Mouse (Mus musculus): ENCODE results near the gene Gm4881. TPM values are rescaled to one million over a fixed set of nuclear protein-coding genes. Genes with fewer than 3 reads are reported as not detected.
A peak's percentile ranks its signal among the peaks of the same experiment; 100 is the strongest.
"Not testable (repeated sequence)": the region's sequence is repeated elsewhere in the genome, so short reads cannot be mapped to it uniquely, and the experiment has no call there.

Gm4881 gene
- total RNA-seq, 2 experiments from 2014 or later = not detected

DNA sequence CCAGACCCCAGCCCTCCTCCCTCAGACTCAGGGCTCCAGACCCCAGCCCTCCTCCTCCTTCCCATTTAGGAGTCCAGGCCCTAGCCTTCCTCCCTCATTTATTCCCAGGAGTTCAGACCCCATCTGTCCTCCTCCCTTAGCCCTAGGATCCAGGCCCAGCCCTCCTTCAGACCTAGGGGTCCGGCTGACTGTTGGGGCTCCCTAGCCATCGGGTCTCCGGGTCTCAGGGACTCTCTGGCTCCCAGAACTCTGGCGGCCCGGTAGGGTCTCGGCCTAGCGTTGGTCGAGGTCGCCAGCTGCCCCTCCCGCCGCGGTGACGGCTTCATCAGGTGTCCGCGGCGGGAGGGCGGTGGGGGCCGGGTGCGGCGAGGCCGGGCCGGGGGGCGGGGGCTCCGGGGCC is 9.7 kb upstream of the Gm4881 start:
- DNase-seq = no peak

- DNase-seq = peak; percentile 86
Observed at GRCm38 (mm10) chr7:24949958-24950623, 5.8 kb upstream of the Gm4881 start.

DNA sequence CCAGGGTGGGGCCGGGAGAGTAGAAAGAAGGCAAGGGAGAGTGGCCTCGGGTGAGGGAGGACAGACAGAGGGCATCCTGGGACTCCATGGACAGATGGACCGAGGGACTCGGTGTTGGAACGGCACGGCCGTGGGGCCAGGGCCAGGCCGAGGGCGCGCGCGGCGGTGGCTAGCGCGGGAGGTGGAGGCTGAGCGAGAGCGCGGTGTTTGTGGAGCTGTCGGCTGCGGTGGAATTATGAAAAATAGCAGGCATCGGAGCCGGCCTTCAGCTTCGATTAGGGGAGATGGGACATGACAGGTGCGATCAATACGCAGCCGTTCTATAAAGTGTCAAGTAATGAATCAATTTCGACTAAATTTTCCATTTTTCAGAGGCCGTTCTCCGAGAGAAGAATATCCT is 4.5 kb upstream of the Gm4881 start:
- no peak for DNase-seq

- DNase-seq = no peak
Observed at GRCm38 (mm10) chr7:24947316-24948048, 3.2 kb upstream of the Gm4881 start.

DNA sequence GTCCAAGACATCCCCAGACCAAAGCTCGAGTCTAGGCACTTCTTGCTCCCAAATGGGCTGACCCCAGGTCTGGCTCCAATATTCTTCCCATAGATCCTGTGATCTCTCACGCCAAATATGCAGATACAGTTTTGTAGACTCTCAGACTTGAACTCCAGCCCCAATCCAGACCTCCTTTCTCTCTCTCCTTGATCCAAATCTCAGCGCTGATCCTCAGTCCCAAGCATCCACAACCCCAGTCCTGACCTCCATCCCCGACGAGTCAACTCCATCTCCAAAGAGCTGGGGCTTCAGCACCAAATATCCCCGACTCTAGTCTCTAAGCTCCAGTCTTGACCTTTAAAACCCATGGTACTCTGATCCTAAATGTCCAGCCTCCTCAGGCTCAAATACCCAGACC is 653 bp downstream of the Gm4881 start:
- DNase-seq = no peak

- no peak for DNase-seq
Observed at GRCm38 (mm10) chr7:24931651-24932050, 12.6 kb downstream of the Gm4881 start.

DNA sequence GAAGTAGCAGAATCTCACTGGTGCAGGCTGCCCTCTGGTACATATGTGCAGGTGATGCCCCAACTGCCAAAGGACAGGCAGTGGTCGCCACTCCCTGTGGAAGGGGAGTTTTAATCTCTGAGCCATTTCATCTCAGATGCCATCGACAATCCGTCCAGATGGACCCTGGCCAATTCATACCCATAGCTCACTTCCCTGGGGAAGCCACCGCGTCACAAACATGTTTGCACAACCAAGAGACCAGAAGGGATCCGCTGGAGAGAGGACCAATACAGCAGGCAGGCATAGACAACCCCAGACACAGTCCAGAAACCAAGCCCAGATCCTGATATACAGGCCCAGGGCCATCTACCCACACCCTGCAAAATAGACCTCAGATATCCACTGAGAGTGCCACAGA is 13.8 kb downstream of the Gm4881 start:
- DNase-seq = no peak

DNA sequence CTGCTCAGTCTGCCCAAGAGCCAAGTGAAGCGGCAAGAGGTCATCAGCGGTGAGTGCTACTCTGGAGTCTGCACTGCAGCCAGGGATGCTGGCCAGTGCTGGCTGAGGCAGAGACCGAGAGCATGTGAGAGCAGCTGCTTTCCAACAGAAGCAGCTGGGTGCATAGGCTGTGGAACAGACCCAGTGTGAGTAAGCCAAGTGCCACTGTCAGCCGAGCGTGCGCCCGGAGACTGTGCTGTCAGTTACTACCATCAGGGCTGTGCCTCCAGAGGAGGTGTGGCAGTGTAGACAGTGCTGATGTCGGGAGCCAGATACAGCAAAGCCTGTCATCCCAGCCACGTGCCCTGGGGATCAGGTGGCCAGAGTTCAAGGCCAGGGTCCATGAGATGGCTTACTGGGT is 24.6 kb downstream of the Gm4881 start:
- DNase-seq = no peak

GRCm38 (mm10) chr7:24918763-24919323 is 25.5 kb downstream of the Gm4881 start:
- no peak for DNase-seq

DNA sequence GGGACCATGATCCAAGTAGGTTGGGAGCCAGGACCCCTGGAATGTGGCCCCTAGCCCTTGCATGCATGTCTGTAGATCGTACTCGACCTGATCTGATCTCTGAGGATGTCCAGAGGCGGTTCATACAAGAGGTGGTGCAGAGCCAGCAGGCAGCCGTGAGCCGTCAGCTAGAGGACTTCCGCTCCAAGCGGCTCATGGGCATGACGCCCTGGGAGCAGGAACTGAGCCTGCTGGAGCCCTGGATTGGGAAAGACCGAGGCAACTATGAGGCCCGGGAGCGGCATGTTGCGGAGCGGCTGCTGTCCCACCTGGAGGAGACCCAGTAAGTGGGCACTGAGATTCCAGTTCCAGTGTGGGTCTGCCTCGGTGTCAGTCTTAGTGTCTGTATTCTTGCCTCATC is 31.8 kb downstream of the Gm4881 start:
- no peak for DNase-seq

- DNase-seq = no peak
Observed at GRCm38 (mm10) chr7:24907211-24907748, 37.0 kb downstream of the Gm4881 start.

DNA sequence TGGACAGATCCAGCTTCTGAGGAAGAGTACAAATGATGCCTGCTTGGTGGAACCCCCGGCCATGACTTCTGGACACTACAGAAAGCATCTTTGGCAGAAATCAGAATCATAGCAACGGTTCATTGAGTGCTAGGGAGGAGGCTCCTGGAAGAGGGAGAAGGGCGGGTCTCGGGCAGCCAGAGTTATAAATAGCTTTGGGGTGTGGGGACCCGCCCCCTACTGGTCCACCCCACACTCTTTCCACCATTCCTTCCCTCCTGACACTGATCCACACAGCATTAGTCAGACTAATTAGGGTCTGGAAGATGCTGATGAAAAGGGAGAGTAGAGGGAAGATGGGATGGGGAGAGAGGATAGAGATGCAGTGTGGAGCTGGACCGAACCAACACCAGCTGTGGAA is 37.7 kb downstream of the Gm4881 start:
- no peak for DNase-seq

DNA sequence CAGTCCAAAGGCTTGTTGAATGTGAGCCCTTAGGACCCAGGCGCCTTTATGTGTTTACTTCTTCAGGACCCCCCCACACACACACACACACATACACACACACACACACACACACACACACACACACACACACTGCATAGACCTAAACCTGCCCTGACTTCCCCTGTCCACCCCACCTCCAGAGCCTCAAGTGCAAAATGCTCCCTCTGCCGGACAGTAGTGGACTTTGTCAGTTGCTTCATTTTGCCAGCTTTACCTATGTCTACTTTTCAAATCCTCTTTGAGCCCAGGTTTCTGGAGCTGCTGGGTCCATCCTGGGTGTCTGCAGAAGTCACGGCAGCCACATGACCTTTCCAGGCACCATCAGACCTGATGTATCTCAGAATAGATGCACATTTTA is 39.4 kb downstream of the Gm4881 start:
- peak; percentile 74 for DNase-seq

DNA sequence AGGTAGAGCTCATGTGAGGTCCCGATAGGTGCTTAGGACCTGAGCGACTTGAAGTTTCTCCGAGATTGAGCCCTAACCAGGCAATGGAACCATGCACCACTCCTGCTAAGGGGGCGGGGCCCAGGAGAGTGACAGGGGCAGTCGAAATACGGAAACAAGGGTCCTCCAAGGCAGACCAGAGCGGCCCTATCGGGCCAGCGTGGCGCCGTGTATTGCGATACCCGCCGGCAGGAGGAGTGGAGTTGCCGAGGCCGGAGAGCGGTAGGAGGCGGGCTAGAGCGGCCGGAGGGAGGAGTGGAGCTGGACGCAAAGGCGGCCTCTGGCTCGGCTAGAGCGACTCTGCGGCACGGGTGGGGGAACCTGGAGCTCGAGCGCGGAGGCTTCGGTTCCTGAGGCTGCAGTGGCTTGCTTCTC is 40.2 kb downstream of the Gm4881 start:
- peak; percentile 98 for DNase-seq

GRCm38 (mm10) chr7:24903444-24903825 is 40.9 kb downstream of the Gm4881 start:
- DNase-seq = no peak

- peak; percentile 74 for DNase-seq
Observed at GRCm38 (mm10) chr7:24902630-24903443, 41.5 kb downstream of the Gm4881 start, which contains the start of gene Arhgef1. Gene Arhgef1, plus strand, starts transcription at chr7:24902912.

DNA sequence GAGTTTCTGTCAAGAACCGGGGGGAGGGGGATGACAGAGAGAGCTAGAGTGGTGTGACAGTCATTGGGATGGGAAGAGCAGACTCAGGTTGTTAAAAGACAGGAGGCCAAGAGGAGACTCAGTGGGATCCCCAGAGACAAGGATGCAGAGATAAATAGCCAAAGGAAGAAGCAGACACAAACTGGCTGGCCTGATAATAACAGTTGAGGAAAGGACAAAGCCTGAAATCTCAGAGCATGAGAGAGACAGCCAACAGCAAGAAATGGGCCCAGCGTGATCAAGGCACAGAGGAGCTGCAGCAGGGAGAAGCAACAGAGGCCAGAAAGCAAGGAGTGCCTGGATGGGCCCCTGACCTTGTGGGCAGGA is 42.0 kb downstream of the Gm4881 start:
- DNase-seq = no peak

- no peak for DNase-seq
Observed at GRCm38 (mm10) chr7:24901842-24902241, 42.5 kb downstream of the Gm4881 start.

DNA sequence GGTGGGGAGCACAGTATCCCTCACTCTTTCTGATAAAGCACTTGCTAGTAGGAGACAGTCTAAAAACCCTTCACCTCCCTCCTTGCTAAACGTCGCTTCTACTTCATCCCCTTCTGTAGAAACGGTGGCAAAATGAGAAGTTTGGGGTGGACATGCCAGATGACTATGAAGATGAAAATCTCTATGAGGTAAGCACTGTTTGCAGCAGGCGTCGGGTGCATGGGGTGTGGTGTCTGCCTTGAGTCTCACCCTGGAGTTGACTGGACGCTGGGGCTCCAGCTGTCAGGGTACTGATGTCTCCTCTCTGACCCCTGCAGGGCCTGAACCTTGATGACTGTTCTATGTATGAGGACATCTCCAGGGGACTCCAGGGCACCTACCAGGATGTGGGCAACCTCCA is 43.2 kb downstream of the Gm4881 start:
- DNase-seq = no peak

DNA sequence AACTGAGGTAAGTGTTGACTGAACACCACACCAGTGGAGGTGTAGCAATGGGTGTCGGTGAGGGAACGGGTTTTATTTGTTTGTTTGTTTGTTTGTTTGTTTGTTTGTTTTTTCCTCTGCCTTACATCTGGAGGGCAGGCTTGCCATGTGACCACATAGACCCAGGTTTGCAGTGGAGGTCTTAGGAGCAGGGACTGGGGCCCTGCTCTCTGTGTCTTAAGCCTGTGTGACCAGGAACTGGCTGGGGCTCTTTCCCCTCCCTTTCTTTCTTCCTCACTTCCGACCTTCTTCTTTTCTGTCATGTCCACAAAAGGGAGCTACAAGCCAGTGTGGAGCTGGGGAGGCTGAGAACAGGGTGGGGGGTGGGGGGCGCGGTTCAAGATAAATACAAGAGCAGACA is 46.3 kb downstream of the Gm4881 start:
- no peak for DNase-seq

DNA sequence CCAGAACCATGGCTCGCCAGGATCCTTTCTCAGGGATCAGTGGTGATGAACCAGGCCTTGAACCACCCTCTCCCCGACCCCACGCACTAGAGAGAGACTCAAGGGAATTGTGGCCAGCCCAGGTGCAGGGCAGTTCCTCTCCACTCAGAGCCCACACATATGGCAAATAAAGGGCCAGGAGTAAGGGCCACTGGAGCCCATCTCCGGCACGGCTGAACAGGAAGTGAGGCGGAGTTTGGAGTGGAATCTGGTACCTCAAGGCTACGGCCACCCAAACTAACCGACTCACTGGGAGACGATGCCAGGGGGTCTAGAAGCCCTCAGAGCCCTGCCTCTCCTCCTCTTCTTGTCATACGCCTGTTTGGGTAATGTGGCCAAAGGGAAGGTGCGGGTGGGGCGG is 47.1 kb downstream of the Gm4881 start, which contains the start of gene Cd79a:
Gene Cd79a (plus strand): TSS at position 158 of the 400 bp plus-strand sequence.
- DNase-seq = no peak

DNA sequence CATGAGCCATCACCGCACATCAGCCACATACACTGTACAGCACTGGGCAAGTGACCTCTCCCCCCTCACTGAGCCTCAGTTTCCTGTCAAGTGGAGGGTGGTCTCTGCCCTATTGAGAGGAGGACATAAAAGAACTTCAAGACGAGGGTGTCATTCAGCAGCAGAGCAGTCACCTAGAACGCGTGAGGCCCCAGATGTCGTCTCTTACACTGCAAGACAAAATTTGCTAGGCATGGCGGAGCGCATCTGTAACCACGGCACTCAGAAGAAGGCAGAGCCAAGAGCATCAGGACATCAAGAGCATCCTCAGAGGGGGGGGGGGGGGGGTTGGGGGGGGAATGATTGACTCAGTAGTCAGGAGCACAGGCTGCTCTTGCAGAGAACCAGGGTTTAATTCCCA is 48.0 kb downstream of the Gm4881 start:
- DNase-seq = no peak

DNA sequence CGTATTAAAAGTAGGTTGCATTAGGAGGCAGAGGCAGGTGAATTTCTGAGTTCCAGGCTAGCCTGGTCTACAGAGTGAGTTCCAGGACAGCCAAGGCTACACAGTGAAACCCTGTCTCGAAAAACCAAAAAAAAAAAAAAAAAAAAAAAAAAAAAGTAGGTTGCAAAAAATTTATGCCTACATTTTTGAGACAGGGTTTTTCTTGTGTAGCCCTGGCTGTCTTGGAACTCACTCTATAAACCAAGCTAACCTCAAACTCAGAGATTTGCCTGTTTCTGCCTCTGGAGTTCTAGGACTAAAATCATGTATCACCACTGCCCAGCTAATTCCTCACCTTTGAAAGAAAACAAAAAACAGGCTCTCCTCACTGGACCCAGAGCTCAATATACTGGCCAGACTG is 48.5 kb downstream of the Gm4881 start:
- not testable (repeated sequence) for DNase-seq
